Mouse (Mus musculus) embryonic facial prominence, embryonic 13.5 days (tissue): Measurements from ENCODE around the gene Mybpc2. TPM values are rescaled to one million over a fixed set of nuclear protein-coding genes. Genes with fewer than 3 reads are reported as not detected.

Experiments used
- ATAC-seq: fragments of 200-750 bp; cut with Nextera tagmentation; 2 replicates; pipeline ENCODE4 v1.8.0; 2017; ENCODE audit warnings: low read depth; ENCODE audit not compliant: insufficient number of reproducible peaks, insufficient read depth, low FRiP score, low TSS enrichment
- H3K27ac ChIP-seq: fragments of 300-500 bp; sonication (generic); 2 replicates; pipeline ENCODE4 v1.5.1; 2015; ENCODE audit warnings: moderate library complexity, mild to moderate bottlenecking, inconsistent platforms
- H3K27me3 ChIP-seq: fragments of 300-500 bp; sonication (generic); 2 replicates; pipeline ENCODE4 v1.6.1; 2015; ENCODE audit warnings: mild to moderate bottlenecking, inconsistent platforms
- H3K36me3 ChIP-seq: fragments of 300-500 bp; sonication (generic); 2 replicates; pipeline ENCODE4 v1.6.1; 2015; ENCODE audit warnings: mild to moderate bottlenecking, inconsistent platforms
- H3K4me1 ChIP-seq: fragments of 300-500 bp; sonication (generic); 2 replicates; pipeline ENCODE4 v1.6.1; 2015; ENCODE audit warnings: inconsistent platforms
- H3K4me2 ChIP-seq: fragments of 300-500 bp; sonication (generic); 2 replicates; pipeline ENCODE4 v1.6.1; 2015; ENCODE audit warnings: moderate library complexity, mild to moderate bottlenecking, inconsistent platforms
- H3K4me3 ChIP-seq: fragments of 300-500 bp; sonication (generic); 2 replicates; pipeline ENCODE4 v1.5.1; 2015; ENCODE audit warnings: mild to moderate bottlenecking, inconsistent platforms
- H3K9ac ChIP-seq: fragments of 300-500 bp; sonication (generic); 2 replicates; pipeline ENCODE4 v1.6.1; 2015; ENCODE audit warnings: mild to moderate bottlenecking, inconsistent platforms
- H3K9me3 ChIP-seq: fragments of 300-500 bp; sonication (generic); 2 replicates; pipeline ENCODE4 v1.6.1; 2016; ENCODE audit warnings: inconsistent platforms
- WGBS: fragments of 180-500 bp; shearing (Covaris S2); methylation state at CpG from one replicate; pipeline ENCODE4 v1.1.7; 2015; ENCODE audit warnings: mixed read lengths; 5-methylcytosine and 5-hydroxymethylcytosine counted together
- polyA plus RNA-seq: library from polyadenylated mRNA; unstranded; fragments of >200 nt; fragmentation: Nextera tagmentation; extraction: Ambion mirVana; gene quantifications from 2 replicates; pipeline ENCODE4 v1.2.1, GENCODE M21; 2015

The Mybpc2 gene
- polyA plus RNA-seq, 1 experiment from 2014 or later, result 0.13 TPM

- 0 out of 2 replicates have a peak overlapping the region, but pooled peaks have one; percentile 11 for H3K9ac ChIP-seq
- H3K36me3 ChIP-seq, result peaks cover 55% of the 10 kb centered on the region
- no peak overlapping the region for H3K4me2 ChIP-seq
- no peaks in the 10 kb centered on the region; the same call in 1 of the 2 replicates for H3K9me3 ChIP-seq
- no peak overlapping the region for H3K4me3 ChIP-seq
- peaks cover 14% of the 10 kb centered on the region for H3K4me1 ChIP-seq
- H3K27me3 ChIP-seq, result no peaks in the 10 kb centered on the region
- ATAC-seq, result no peak
- no peak overlapping the region for H3K27ac ChIP-seq
- WGBS, result 73% methylated on average over 12 of the region's 12 CpGs
Measured at GRCm38 (mm10) chr7:44543071-44543470, 18.6 kb upstream of the Mybpc2 start.

- Histone ChIP-seq H3K4me1 (peaks cover 9% of the 10 kb centered on the region), H3K4me3 (no peak overlapping the region), H3K9ac (no peak overlapping the region), H3K27me3 (no peaks in the 10 kb centered on the region), H3K4me2 (no peak overlapping the region), H3K9me3 (no peaks in the 10 kb centered on the region; the same call in 1 of the 2 replicates), H3K27ac (no peak overlapping the region), H3K36me3 (peaks cover 60% of the 10 kb centered on the region)
- ATAC-seq, result no peak
- 93% methylated on average over 11 of the region's 11 CpGs for WGBS
Measured at GRCm38 (mm10) chr7:44542555-44542954, 18.1 kb upstream of the Mybpc2 start.

GRCm38 (mm10) chr7:44538756-44539624, 14.5 kb upstream of the Mybpc2 start:
- WGBS, result 93% methylated on average over 41 of the region's 41 CpGs
- Histone ChIP-seq H3K4me2 (no peak overlapping the region), H3K9me3 (no peaks in the 10 kb centered on the region), H3K4me1 (no peaks in the 10 kb centered on the region), H3K36me3 (peaks cover 92% of the 10 kb centered on the region), H3K4me3 (no peak overlapping the region), H3K27me3 (no peaks in the 10 kb centered on the region), H3K27ac (no peak overlapping the region), H3K9ac (no peak overlapping the region)
- no peak for ATAC-seq

- no peak for ATAC-seq
- Histone ChIP-seq H3K27me3 (no peaks in the 10 kb centered on the region), H3K9me3 (no peaks in the 10 kb centered on the region), H3K4me3 (no peak overlapping the region), H3K9ac (no peak overlapping the region), H3K27ac (no peak overlapping the region), H3K36me3 (peaks cover 99% of the 10 kb centered on the region), H3K4me2 (no peak overlapping the region), H3K4me1 (no peaks in the 10 kb centered on the region)
- WGBS, result 91% methylated on average over 13 of the region's 13 CpGs
Measured at GRCm38 (mm10) chr7:44537496-44537895, 13.0 kb upstream of the Mybpc2 start.

- Histone ChIP-seq H3K27ac (no peak overlapping the region), H3K9ac (no peak overlapping the region), H3K4me3 (no peak overlapping the region), H3K4me2 (no peak overlapping the region), H3K4me1 (no peaks in the 10 kb centered on the region), H3K36me3 (peaks cover 98% of the 10 kb centered on the region), H3K9me3 (no peaks in the 10 kb centered on the region), H3K27me3 (no peaks in the 10 kb centered on the region)
- WGBS, result 88% methylated on average over 7 of the region's 7 CpGs
- ATAC-seq, result no peak
Measured at GRCm38 (mm10) chr7:44537009-44537408, 12.6 kb upstream of the Mybpc2 start.

GRCm38 (mm10) chr7:44536590-44536968, 12.1 kb upstream of the Mybpc2 start:
- no peaks in the 10 kb centered on the region for H3K4me1 ChIP-seq
- H3K36me3 ChIP-seq, result peaks cover 94% of the 10 kb centered on the region
- no peaks in the 10 kb centered on the region for H3K27me3 ChIP-seq
- H3K9me3 ChIP-seq, result no peaks in the 10 kb centered on the region
- no peak overlapping the region for H3K4me2 ChIP-seq
- no peak for ATAC-seq
- no peak overlapping the region for H3K9ac ChIP-seq
- no peak overlapping the region for H3K4me3 ChIP-seq
- H3K27ac ChIP-seq, result no peak overlapping the region
- 85% methylated on average over 6 of the region's 6 CpGs for WGBS

- H3K4me2 ChIP-seq, result no peak overlapping the region
- H3K9me3 ChIP-seq, result no peaks in the 10 kb centered on the region
- peaks cover 87% of the 10 kb centered on the region for H3K36me3 ChIP-seq
- H3K9ac ChIP-seq, result no peak overlapping the region
- H3K27me3 ChIP-seq, result no peaks in the 10 kb centered on the region
- no peak for ATAC-seq
- no peak overlapping the region for H3K27ac ChIP-seq
- H3K4me3 ChIP-seq, result no peak overlapping the region
- H3K4me1 ChIP-seq, result no peaks in the 10 kb centered on the region
- 92% methylated on average over 27 of the region's 27 CpGs for WGBS
Measured at GRCm38 (mm10) chr7:44535657-44536589, 11.5 kb upstream of the Mybpc2 start.

GRCm38 (mm10) chr7:44534656-44535441, 10.4 kb upstream of the Mybpc2 start:
- peaks cover 76% of the 10 kb centered on the region for H3K36me3 ChIP-seq
- WGBS, result 87% methylated on average over 19 of the region's 19 CpGs

GRCm38 (mm10) chr7:44534242-44534641, 9.8 kb upstream of the Mybpc2 start:
- ATAC-seq, result no peak
- no peak overlapping the region for H3K4me3 ChIP-seq
- peaks cover 8% of the 10 kb centered on the region for H3K27me3 ChIP-seq
- WGBS, result 95% methylated on average over 13 of the region's 13 CpGs
- H3K9ac ChIP-seq, result no peak overlapping the region
- no peaks in the 10 kb centered on the region for H3K9me3 ChIP-seq
- H3K4me2 ChIP-seq, result no peak overlapping the region
- peaks cover 70% of the 10 kb centered on the region for H3K36me3 ChIP-seq
- H3K27ac ChIP-seq, result no peak overlapping the region
- no peaks in the 10 kb centered on the region for H3K4me1 ChIP-seq

More at GRCm38 (mm10) chr7:44534656-44535441, 10.4 kb upstream of the Mybpc2 start:
- Histone ChIP-seq H3K27ac (no peak overlapping the region), H3K4me3 (no peak overlapping the region), H3K27me3 (peaks cover 4% of the 10 kb centered on the region; the same call in 1 of the 2 replicates), H3K4me2 (no peak overlapping the region), H3K9ac (no peak overlapping the region), H3K9me3 (no peaks in the 10 kb centered on the region), H3K4me1 (no peaks in the 10 kb centered on the region)
- ATAC-seq, result no peak

- no peak overlapping the region for H3K4me3 ChIP-seq
- peaks cover 65% of the 10 kb centered on the region for H3K36me3 ChIP-seq
- WGBS, result 81% methylated on average over 12 of the region's 12 CpGs
- H3K27ac ChIP-seq, result no peak overlapping the region
- H3K4me1 ChIP-seq, result no peaks in the 10 kb centered on the region
- H3K9ac ChIP-seq, result no peak overlapping the region
- ATAC-seq, result no peak
- peaks cover 13% of the 10 kb centered on the region for H3K27me3 ChIP-seq
- no peak overlapping the region for H3K4me2 ChIP-seq
- H3K9me3 ChIP-seq, result no peaks in the 10 kb centered on the region
Measured at GRCm38 (mm10) chr7:44533746-44534045, 9.2 kb upstream of the Mybpc2 start.
